Mouse (Mus musculus) megakaryocyte, embryonic 14.5 days (primary cell): ENCODE data around the gene Scaf8.

Experiments used
- FLI1 ChIP-seq: IDR thresholded peaks from 2 replicates; pipeline ENCODE4 v1.6.1; 2012; ENCODE audit warnings: low read length, inconsistent platforms, mixed read lengths
- GATA1 ChIP-seq: IDR thresholded peaks from 3 replicates; pipeline ENCODE4 v1.6.1; 2012; ENCODE audit warnings: mixed read lengths, low read length, inconsistent platforms, borderline replicate concordance

- TF ChIP-seq FLI1 (no peak), GATA1 (no peak)
These were observed 98.1 kb downstream of the Scaf8 start for GRCm38 (mm10) chr17:3212886-3213285.
